Mouse (Mus musculus) midbrain, postnatal 0 days (tissue): ENCODE results near the gene Ccdc80. TPM values are rescaled to one million over a fixed set of nuclear protein-coding genes. Genes with fewer than 3 reads are reported as not detected.

ENCODE experiments used
- ATAC-seq: fragments of 200-750 bp; cut with Nextera tagmentation; 2 replicates; pipeline ENCODE4 v1.8.0; 2017; ENCODE audit warnings: moderate number of reproducible peaks, mild to moderate bottlenecking, moderate TSS enrichment, moderate library complexity; ENCODE audit not compliant: low FRiP score
- DNase-seq: peaks from one replicate; pipeline ENCODE4 v3.0.0-alpha.2; 2015; ENCODE audit warnings: low spot score
- H3K27ac ChIP-seq: fragments of 300-500 bp; sonication (generic); 2 replicates; pipeline ENCODE4 v1.5.1; 2014; ENCODE audit warnings: low read depth, mild to moderate bottlenecking, low read length, mixed read lengths
- H3K27me3 ChIP-seq: fragments of 300-500 bp; sonication (generic); 2 replicates; pipeline ENCODE4 v1.6.1; 2014; ENCODE audit warnings: low read length, control low read depth, mixed read lengths; ENCODE audit not compliant: insufficient read depth
- H3K36me3 ChIP-seq: fragments of 300-500 bp; sonication (generic); 2 replicates; pipeline ENCODE4 v1.6.1; 2014; ENCODE audit warnings: low read length, control low read depth, mixed read lengths; ENCODE audit not compliant: insufficient read depth
- H3K4me1 ChIP-seq: fragments of 300-500 bp; sonication (generic); 2 replicates; pipeline ENCODE4 v1.6.1; 2014; ENCODE audit warnings: mild to moderate bottlenecking, control low read depth, antibody characterized with exemption, low read length, mixed read lengths; ENCODE audit not compliant: insufficient read depth
- H3K4me2 ChIP-seq: fragments of 300-500 bp; sonication (generic); 2 replicates; pipeline ENCODE4 v1.6.1; 2014; ENCODE audit warnings: low read depth, mild to moderate bottlenecking, low read length, mixed read lengths; ENCODE audit not compliant: poor library complexity, severe bottlenecking
- H3K4me3 ChIP-seq: fragments of 300-500 bp; sonication (generic); 2 replicates; pipeline ENCODE4 v1.5.1; 2014; ENCODE audit warnings: low read depth, mild to moderate bottlenecking, low read length, moderate library complexity
- H3K9ac ChIP-seq: fragments of 300-500 bp; sonication (generic); replicated peaks from 2 replicates; pipeline ENCODE4 v1.6.1; 2014; ENCODE audit warnings: mild to moderate bottlenecking, low read length, moderate library complexity, mixed read lengths; ENCODE audit not compliant: poor library complexity, severe bottlenecking
- H3K9me3 ChIP-seq: fragments of 300-500 bp; sonication (generic); 2 replicates; pipeline ENCODE4 v1.6.1; 2016; ENCODE audit warnings: low read length, control low read depth
- CTCF ChIP-seq: IDR thresholded peaks from 2 replicates; pipeline ENCODE4 v1.5.1; 2016; ENCODE audit warnings: antibody characterized with exemption, mild to moderate bottlenecking
- WGBS: fragments of 180-500 bp; shearing (Covaris S2); extraction: QIAGEN DNeasy Blood & Tissue Kit; methylation state at CpG from one replicate; pipeline ENCODE4 v1.1.7; 2014; 5-methylcytosine and 5-hydroxymethylcytosine counted together
- polyA plus RNA-seq: library from polyadenylated mRNA; unstranded; fragments of >200 nt; fragmentation: Nextera tagmentation; extraction: Ambion mirVana; gene quantifications from 2 replicates; pipeline ENCODE4 v1.2.1, GENCODE M21; 2015
- total RNA-seq: library from RNA; depleted of rRNA; stranded (reverse); fragments of >200 nt; gene quantifications from 2 replicates; pipeline ENCODE4 v1.2.3, GENCODE M21; 2014

Ccdc80 gene
- total and polyA plus RNA-seq, 2 experiments from 2014 or later, result 5.5 to 9.5 TPM

- no peak overlapping the region for H3K9ac ChIP-seq
- 87% methylated on average over 5 of the region's 5 CpGs for WGBS
- no peak overlapping the region for H3K4me2 ChIP-seq
- H3K9me3 ChIP-seq, result no peaks in the 10 kb centered on the region
- DNase-seq (no peak), ATAC-seq (no peak)
- peak; percentile 56 for TF ChIP-seq CTCF
- no peak overlapping the region for H3K27ac ChIP-seq
- H3K4me1 ChIP-seq, result no peaks in the 10 kb centered on the region
- H3K36me3 ChIP-seq, result peaks cover 52% of the 10 kb centered on the region
- no peak overlapping the region for H3K4me3 ChIP-seq
- no peaks in the 10 kb centered on the region for H3K27me3 ChIP-seq
These were observed 49.4 kb downstream of the Ccdc80 start for GRCm38 (mm10) chr16:45142565-45142964.

GRCm38 (mm10) chr16:45145119-45145518, 51.9 kb downstream of the Ccdc80 start:
- no peak for ATAC-seq
- Histone ChIP-seq H3K4me1 (no peaks in the 10 kb centered on the region), H3K27ac (no peak overlapping the region), H3K4me2 (no peak overlapping the region), H3K9me3 (no peaks in the 10 kb centered on the region), H3K4me3 (no peak overlapping the region), H3K27me3 (no peaks in the 10 kb centered on the region), H3K9ac (no peak overlapping the region), H3K36me3 (peaks cover 50% of the 10 kb centered on the region)
- TF ChIP-seq CTCF, result no peak
- no peak for DNase-seq
- WGBS, result 93% methylated on average over 6 of the region's 6 CpGs

GRCm38 (mm10) chr16:45148488-45149082, 55.4 kb downstream of the Ccdc80 start:
- H3K27ac ChIP-seq, result no peak overlapping the region
- H3K36me3 ChIP-seq, result peaks cover 53% of the 10 kb centered on the region
- no peak overlapping the region for H3K4me3 ChIP-seq
- ATAC-seq, result no peak
- no peaks in the 10 kb centered on the region for H3K4me1 ChIP-seq
- no peak overlapping the region for H3K9ac ChIP-seq
- 94% methylated on average over 10 of the region's 10 CpGs for WGBS
- DNase-seq, result no peak
- H3K27me3 ChIP-seq, result no peaks in the 10 kb centered on the region
- H3K4me2 ChIP-seq, result no peak overlapping the region
- no peaks in the 10 kb centered on the region for H3K9me3 ChIP-seq
- no peak for TF ChIP-seq CTCF

GRCm38 (mm10) chr16:45154741-45155250, 61.6 kb downstream of the Ccdc80 start:
- DNase-seq (no peak), ATAC-seq (no peak)
- no peaks in the 10 kb centered on the region for H3K9me3 ChIP-seq
- peaks cover 24% of the 10 kb centered on the region for H3K36me3 ChIP-seq
- 86% methylated on average over 3 of the region's 3 CpGs for WGBS
- H3K4me1 ChIP-seq, result peaks cover 8% of the 10 kb centered on the region; the same call in 1 of the 2 replicates
- no peak for TF ChIP-seq CTCF
- H3K4me2 ChIP-seq, result no peak overlapping the region
- no peak overlapping the region for H3K27ac ChIP-seq
- no peaks in the 10 kb centered on the region for H3K27me3 ChIP-seq
- H3K4me3 ChIP-seq, result no peak overlapping the region
- H3K9ac ChIP-seq, result no peak overlapping the region

- peak overlapping the region; percentile 93 for H3K27ac ChIP-seq
- DNase-seq (peak; percentile 86), ATAC-seq (peak; percentile 87)
- WGBS, result under 1% methylated on average over 20 of the region's 20 CpGs
- H3K9ac ChIP-seq, result peak overlapping the region; percentile 93
- no peaks in the 10 kb centered on the region for H3K9me3 ChIP-seq
- peak overlapping the region; percentile 95 for H3K4me3 ChIP-seq
- H3K4me2 ChIP-seq, result peak overlapping the region; percentile 78
- H3K4me1 ChIP-seq, result peaks cover 8% of the 10 kb centered on the region; the same call in 1 of the 2 replicates
- H3K27me3 ChIP-seq, result no peaks in the 10 kb centered on the region
- TF ChIP-seq CTCF, result no peak
- H3K36me3 ChIP-seq, result peaks cover 6% of the 10 kb centered on the region; the same call in 1 of the 2 replicates
These were observed 64.9 kb downstream of the Ccdc80 start for GRCm38 (mm10) chr16:45158136-45158521.
